Mouse (Mus musculus) forebrain, embryonic 16.5 days (tissue): ENCODE data around the gene Slc2a5. TPM values are rescaled to one million over a fixed set of nuclear protein-coding genes. Genes with fewer than 3 reads are reported as not detected.

Experiments
- polyA plus RNA-seq: library from polyadenylated mRNA; unstranded; fragments of >200 nt; fragmentation: Nextera tagmentation; extraction: Ambion mirVana; gene quantifications from 2 replicates; pipeline ENCODE4 v1.2.1, GENCODE M21; 2015

Slc2a5 gene
- polyA plus RNA-seq, 1 experiment from 2014 or later: 2.7 TPM

Other genes with a start within 250 kb of the Slc2a5 start
- gene Spsb1, start 164.2 kb upstream of the Slc2a5 start, polyA plus RNA-seq: 5.8 and 7.0 TPM in 2 replicates
- 2.1 TPM in 2 replicates for gene H6pd, start 110.3 kb upstream of the Slc2a5 start, polyA plus RNA-seq
- gene Gpr157, start 31.9 kb upstream of the Slc2a5 start, polyA plus RNA-seq: 0.14 and 0.25 TPM in 2 replicates
- gene Slc2a7, start 29.7 kb downstream of the Slc2a5 start, polyA plus RNA-seq: not detected in 2 replicates
- gene Car6, start 82.0 kb downstream of the Slc2a5 start, polyA plus RNA-seq: not detected in 2 replicates
- gene Eno1, start 117.4 kb downstream of the Slc2a5 start, polyA plus RNA-seq: 979 and 980 TPM in 2 replicates
- gene Rere, start 162.4 kb downstream of the Slc2a5 start, polyA plus RNA-seq: 25.2 and 34.5 TPM in 2 replicates